Mouse (Mus musculus): ENCODE measurements around the gene Dstyk.

Dstyk gene

GRCm38 (mm10) chr1:132417319-132418251, at the start of gene Dstyk:
Gene Dstyk (plus strand): TSS chr1:132417555.
- peak; percentile 93 for DNase-seq (ENCODE audit: low spot score)

DNA sequence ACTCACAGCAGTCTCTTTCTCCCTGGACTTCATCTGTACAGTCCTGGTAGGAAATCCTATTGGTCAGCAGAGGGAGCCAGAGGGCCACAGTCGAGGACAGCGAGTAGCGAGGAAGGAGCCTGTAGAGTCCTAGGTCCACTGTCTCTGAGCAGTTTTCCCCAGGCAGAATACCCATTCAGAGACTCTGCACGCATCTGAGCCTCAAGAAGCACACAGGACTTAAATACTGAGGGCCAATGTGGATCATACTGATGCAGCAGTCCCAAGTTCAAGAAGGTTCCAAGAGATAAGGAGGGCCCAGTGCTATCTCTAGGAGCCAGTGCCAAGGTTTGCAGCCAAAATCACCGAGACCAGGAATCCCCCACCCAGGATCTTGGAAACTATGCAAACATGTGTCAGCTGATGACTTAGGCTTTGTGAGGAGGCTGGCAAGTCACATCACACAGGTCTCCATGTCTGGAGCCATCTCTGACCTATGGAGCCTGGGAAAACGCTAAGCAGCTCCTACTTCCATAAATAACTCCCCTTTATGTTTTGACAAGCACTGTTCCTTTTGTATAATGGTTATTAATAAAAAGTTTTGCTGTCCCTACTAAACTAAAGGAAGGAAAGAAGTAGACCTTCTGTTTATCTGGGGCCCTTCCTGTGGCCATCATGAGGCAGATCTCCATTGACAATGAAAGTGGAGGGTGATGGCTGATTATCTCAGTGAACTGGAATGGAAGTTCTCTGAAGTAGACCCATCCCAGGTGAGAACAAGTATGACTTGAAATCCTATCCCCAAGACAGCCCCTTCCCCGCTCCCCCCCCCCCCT, 49.5 kb upstream of the Dstyk start:
- DNase-seq (ENCODE audit: low spot score) = peak; percentile 72

GRCm38 (mm10) chr1:132370681-132371173, 46.6 kb upstream of the Dstyk start:
- no peak for DNase-seq (ENCODE audit: low spot score)

GRCm38 (mm10) chr1:132371298-132372081, 45.9 kb upstream of the Dstyk start:
- DNase-seq (ENCODE audit: low spot score) = no peak

DNA sequence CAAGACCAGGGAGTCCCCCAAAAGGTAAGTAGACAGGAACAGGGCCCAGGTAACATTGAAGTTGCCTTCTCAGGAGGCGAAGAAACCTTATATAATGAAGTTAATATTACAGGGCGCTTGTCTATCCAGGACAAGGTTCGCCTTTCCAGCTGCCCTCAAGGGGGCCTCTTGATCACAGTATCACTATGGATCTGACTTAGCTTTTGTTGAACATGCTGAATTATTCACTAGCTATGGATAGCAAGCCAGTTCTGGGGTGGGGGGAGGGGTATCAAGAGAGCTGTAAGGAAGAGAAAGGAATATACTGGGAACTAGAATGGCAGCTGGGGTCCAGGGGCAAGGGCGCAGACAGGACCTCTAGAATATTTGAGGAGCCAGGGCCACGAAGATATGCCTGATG, 45.0 kb upstream of the Dstyk start:
- no peak for DNase-seq (ENCODE audit: low spot score)

GRCm38 (mm10) chr1:132372896-132373534, 44.3 kb upstream of the Dstyk start:
- DNase-seq (ENCODE audit: low spot score) = no peak

GRCm38 (mm10) chr1:132374140-132374872, 43.0 kb upstream of the Dstyk start:
- peak; percentile 53 for DNase-seq (ENCODE audit: low spot score)

GRCm38 (mm10) chr1:132374873-132375244, 42.5 kb upstream of the Dstyk start:
- no peak for DNase-seq (ENCODE audit: low spot score)

DNA sequence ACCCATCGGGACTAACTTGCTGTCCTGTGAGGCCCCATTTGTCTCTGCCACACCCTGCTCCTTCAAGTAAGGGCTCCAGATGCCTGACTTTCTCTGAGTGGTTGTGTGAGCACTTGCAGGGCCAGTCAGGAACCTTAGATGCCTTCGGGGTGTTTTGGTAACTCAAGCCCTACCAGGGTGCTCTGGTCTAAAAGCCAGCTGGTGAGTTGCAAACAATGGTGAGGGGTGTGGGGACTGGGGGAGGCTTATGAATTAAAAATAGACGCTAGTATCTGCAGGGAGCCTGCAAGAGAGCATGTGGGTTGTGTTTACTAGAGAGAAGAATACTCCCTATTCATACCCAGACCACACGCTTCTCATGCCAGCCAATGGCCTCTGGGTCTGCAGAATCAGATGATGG, 42.1 kb upstream of the Dstyk start:
- DNase-seq (ENCODE audit: low spot score) = no peak

DNA sequence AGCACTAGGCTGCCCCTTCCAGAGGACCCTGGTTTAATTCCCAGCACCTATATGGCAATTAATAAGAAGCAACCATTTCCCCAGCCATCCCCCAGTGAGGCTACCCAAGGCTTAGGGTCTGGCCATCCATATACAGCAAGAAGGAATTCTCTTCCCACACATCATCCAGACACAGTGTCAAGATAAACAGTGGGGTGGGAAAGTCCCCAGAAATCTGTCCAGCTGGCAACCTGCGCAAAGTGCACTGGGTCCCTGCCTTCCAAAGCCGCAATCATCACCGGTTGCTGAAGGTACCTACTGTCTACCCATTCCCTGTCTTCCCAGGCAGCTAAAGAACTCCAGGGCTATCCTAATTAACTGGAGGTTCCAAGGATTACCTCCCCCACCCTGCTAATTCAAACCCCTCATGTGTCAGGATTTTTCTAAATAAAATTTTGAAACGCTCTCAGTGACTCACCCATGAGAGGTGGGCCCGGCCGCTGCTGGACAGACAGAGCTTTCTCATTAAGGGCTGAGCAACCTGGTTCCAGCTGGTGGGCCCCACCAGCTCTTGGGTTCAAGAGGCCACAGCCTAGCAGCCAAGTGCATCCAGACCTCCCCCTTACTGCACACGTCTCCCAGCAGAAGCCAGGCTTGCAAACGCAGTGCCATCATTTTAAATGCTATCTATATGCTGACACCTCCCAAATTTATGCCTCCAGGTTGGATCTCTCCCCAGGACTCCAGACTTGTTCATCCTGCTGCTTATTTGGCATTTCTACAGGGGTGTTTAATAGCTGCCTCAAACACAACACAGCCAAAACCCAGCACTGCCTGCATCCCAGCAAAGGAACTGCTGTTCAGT, 40.9 kb upstream of the Dstyk start:
- DNase-seq (ENCODE audit: low spot score) = no peak

- DNase-seq (ENCODE audit: low spot score) = no peak
Observed at GRCm38 (mm10) chr1:132377055-132377365, 40.3 kb upstream of the Dstyk start.

GRCm38 (mm10) chr1:132377811-132378210, 39.5 kb upstream of the Dstyk start:
- no peak for DNase-seq (ENCODE audit: low spot score)

DNA sequence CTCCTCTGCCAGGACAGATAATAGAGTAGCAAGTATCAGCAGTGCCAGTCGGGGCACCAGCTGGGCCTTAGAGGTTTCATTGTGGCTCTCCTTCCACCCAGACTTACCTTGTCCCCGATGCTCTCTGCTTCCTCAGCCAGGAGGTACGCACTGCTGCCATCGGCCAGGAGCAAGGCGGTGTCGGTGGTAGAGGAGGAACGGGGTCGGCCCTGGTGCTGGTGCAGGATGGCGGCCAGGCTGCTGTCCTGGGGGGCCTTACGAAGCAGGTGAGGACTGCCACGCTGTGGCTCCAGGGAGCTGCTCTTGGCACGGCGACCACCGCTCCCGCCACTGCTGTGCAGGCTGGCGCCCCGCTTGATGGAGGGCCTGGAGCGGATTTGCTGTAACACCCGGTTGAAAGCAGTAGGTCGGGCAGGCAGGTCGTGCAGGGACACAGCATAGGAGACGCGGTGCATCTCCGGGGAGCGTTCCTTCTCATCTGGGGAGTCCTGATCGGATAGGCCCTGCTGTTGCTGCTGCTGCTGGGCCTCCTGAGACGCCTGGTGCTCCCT, 36.7 kb upstream of the Dstyk start:
- no peak for DNase-seq (ENCODE audit: low spot score)

- DNase-seq (ENCODE audit: low spot score) = no peak
Observed at GRCm38 (mm10) chr1:132381929-132382328, 35.4 kb upstream of the Dstyk start.

GRCm38 (mm10) chr1:132384001-132384554, 33.3 kb upstream of the Dstyk start:
- no peak for DNase-seq (ENCODE audit: low spot score)

DNA sequence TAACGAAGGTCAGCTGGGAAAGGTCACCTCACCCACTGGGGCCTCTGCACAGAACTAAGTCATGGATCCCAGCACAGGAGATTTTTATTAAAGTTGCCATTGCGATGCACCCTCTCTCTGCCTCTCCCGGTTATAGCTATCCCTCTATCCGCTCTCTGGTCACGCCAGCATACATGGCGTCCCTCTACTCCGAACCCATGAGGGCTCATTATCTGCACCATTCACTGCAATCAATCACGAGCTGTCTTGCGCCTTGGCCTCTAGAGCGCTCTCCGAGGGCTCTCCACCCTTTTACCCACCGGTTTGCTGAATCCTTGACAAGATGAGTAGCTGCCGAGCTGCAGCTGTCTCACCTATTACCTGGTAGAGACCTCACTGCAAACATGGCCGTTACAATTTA, 32.1 kb upstream of the Dstyk start:
- no peak for DNase-seq (ENCODE audit: low spot score)

- DNase-seq (ENCODE audit: low spot score) = no peak
Observed at GRCm38 (mm10) chr1:132385711-132386110, 31.6 kb upstream of the Dstyk start.

DNA sequence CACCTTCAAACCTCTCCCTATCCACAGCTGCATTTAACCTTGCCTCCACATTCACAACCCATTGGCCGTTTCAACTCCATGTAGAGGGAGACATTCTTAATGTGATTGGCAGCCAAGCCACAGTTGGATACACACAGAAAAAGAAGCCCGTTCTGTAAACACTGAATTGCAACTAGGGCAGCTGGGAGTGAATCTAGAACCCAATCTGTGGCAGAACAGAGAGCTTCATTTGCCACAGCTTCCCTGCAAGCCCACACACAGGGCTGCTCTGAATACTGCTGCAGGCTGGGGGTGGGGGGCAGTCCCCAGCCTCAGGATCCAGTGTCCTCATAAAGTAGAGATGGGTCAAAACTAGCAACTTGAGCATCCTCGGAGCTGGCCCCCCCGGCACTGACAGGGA, 31.1 kb upstream of the Dstyk start:
- DNase-seq (ENCODE audit: low spot score) = no peak

GRCm38 (mm10) chr1:132387943-132388342, 29.4 kb upstream of the Dstyk start:
- DNase-seq (ENCODE audit: low spot score) = no peak
